Mouse (Mus musculus): Measurements from ENCODE around the gene Saa2. TPM values are rescaled to one million over a fixed set of nuclear protein-coding genes. Genes with fewer than 3 reads are reported as not detected.

Gene Saa2
- polyA plus RNA-seq, 1 experiment from 2014 or later: not detected

GRCm38 (mm10) chr7:46767371-46767770, 15.8 kb downstream of the Saa2 start:
- ATAC-seq: no peak
- Histone ChIP-seq H3K36me3 (ENCODE audit: poor library complexity, severe bottlenecking) (peaks cover 85% of the 10 kb centered on the region), H3K9ac (no peak overlapping the region), H3K27ac (no peak overlapping the region), H3K27me3 (no peaks in the 10 kb centered on the region), H3K4me3 (no peak overlapping the region), H3K4me1 (no peaks in the 10 kb centered on the region), H3K4me2 (no peak overlapping the region), H3K9me3 (replicated peaks) (no peaks in the 10 kb centered on the region)

DNA sequence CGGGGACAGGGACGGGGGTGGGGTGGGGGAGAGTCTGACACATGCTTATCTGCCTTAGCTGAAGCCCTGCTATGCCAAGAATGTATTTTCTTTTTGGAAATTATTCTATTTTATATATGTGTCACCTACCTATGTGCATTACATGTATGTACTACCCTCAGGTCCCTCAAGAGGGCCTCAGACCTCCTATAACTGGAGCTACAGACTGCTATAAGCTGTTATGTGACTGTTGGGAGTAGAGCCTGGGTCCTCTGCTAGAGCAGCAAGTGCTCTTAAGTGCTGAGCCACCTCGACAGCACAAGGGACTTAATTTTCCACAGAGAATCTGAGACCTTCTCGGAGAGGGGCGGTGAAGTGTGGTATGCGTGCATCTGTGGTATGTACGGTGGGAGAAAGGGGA, 16.9 kb downstream of the Saa2 start:
- Histone ChIP-seq H3K36me3 (ENCODE audit: poor library complexity, severe bottlenecking) (peaks cover 84% of the 10 kb centered on the region), H3K4me3 (no peak overlapping the region), H3K27ac (no peak overlapping the region), H3K4me1 (no peaks in the 10 kb centered on the region), H3K27me3 (no peaks in the 10 kb centered on the region), H3K9ac (no peak overlapping the region), H3K9me3 (replicated peaks) (no peaks in the 10 kb centered on the region), H3K4me2 (no peak overlapping the region)
- ATAC-seq: no peak
- 96% methylated on average over 7 of the region's 7 CpGs for WGBS

DNA sequence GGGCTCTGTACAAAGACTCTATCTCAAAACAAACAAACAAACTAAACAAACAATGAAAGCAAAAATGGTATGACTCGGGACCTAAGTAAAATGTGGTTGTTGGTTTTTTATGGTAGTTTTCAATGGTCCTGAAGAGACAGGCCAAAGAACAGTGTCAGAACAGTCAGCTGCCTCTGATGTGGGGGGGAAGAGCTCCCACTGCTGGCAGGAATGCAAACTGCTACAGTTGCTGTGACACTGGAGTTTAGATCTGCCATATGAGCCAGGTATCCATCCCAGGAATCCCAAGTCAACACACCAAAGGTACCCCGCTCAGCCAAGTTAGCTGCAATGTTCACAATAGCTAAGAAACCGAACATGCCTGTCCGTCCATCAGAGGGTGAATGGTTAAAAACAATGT, 19.1 kb downstream of the Saa2 start:
- WGBS: 66% methylated on average over 4 of the region's 4 CpGs
- H3K27me3 ChIP-seq: no peaks in the 10 kb centered on the region
- no peak overlapping the region for H3K27ac ChIP-seq
- H3K4me2 ChIP-seq: no peak overlapping the region
- H3K9me3 ChIP-seq (replicated peaks): no peaks in the 10 kb centered on the region
- H3K4me3 ChIP-seq: no peak overlapping the region
- H3K9ac ChIP-seq: no peak overlapping the region
- no peak for ATAC-seq
- H3K4me1 ChIP-seq: no peaks in the 10 kb centered on the region
- H3K36me3 ChIP-seq (ENCODE audit: poor library complexity, severe bottlenecking): peaks cover 86% of the 10 kb centered on the region

DNA sequence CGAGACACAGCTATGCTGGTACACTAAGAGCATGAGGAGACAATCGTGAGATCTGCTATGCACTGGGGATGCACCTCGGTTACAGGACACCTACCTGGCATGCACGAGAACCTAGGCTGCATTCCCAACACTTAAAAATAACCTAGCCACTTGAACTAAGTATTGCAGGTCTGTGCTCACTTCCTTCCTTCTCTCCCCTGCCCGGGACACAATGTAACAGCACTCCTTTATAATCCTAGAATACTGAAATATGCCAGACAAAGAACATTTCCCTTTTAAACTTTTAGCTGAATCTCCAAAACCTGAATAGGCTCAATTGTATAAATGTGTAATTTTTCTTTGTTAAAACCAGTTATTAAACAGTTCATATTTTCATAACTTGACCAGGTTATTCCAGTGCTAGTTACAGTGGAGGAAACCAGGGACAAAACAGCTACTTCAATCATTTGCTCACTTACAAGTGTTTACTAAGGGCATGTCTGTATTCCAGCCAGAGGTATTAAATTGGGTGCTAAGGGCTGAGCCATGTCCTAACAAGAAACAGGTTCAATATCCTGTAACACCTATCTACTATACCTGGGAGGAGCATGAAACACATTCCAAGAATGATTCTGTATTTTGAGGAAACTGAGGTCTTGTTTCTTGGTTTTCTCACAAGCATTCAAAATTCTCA, 37.7 kb downstream of the Saa2 start:
- Histone ChIP-seq H3K4me3 (no peak overlapping the region), H3K27me3 (no peaks in the 10 kb centered on the region), H3K9ac (no peak overlapping the region), H3K27ac (no peak overlapping the region), H3K36me3 (ENCODE audit: poor library complexity, severe bottlenecking) (peaks cover 52% of the 10 kb centered on the region), H3K4me1 (peaks cover 6% of the 10 kb centered on the region), H3K4me2 (no peak overlapping the region), H3K9me3 (replicated peaks) (no peaks in the 10 kb centered on the region)
- no peak for ATAC-seq
- WGBS: 90% methylated on average over 5 of the region's 5 CpGs

- no peak for ATAC-seq
- Histone ChIP-seq H3K9me3 (replicated peaks) (no peaks in the 10 kb centered on the region), H3K27ac (no peak overlapping the region), H3K36me3 (ENCODE audit: poor library complexity, severe bottlenecking) (peaks cover 15% of the 10 kb centered on the region), H3K4me3 (no peak overlapping the region), H3K27me3 (no peaks in the 10 kb centered on the region), H3K4me1 (peaks cover 28% of the 10 kb centered on the region), H3K4me2 (no peak overlapping the region), H3K9ac (no peak overlapping the region)
- WGBS: 84% methylated on average over 4 of the region's 4 CpGs
These were observed 42.3 kb downstream of the Saa2 start for GRCm38 (mm10) chr7:46793871-46794270.

DNA sequence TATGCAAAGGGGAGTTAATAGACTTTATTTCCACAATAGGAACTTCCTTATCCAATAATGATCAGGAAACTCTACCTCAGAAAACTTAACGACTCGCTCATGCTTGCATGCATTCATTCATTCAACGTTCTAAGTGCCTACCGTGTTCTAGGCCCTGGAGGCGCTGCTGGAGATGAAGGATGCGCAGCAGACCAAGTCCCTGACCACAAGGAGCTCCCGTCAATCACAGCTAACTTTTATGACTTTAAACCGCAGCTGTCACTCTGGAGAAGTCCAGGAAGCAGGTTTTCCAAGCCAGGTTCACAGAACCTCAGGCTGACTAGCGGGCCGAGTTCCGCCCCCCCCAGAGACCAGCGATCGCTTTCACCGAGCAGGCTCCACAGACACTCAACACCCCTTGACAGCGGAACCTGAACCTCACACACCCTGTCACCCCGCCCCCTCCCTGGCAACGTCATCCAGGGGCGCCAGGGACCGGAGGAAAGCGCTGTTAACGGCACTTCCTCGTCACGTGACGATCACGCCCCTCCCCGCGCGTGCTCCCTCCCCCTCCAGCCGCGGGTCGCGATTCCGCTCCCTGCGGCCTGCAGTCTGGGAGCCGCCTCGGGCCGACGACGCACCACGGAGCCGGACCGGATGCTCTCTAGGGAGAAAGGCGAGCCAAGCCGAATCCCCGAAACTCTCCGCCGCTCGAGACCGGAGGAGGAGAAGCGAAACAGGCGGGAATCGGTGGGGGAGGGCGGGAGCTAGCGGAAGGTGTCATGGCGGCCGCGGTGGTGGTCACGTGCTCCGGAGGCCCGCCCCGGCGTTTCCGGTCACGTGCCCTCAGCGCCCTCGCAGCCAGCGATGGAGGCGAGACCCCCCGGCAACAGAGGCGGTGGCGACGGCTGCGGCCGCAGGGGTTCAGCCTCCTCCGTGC, 44.0 kb downstream of the Saa2 start, which contains the start of the genes Hps5 and Gtf2h1:
TSS of gene Hps5 (minus strand) at position 778 of the 919 bp plus-strand sequence.
TSS of gene Gtf2h1 (plus strand) at position 817 of the 919 bp plus-strand sequence.
- H3K9ac ChIP-seq: peak within 1 kb of the TSS; percentile 92
- H3K27ac ChIP-seq: peak within 1 kb of the TSS; percentile 82
- peaks cover 28% of the 10 kb centered on the region for H3K4me1 ChIP-seq
- under 1% methylated on average over 57 of the region's 75 CpGs for WGBS
- peak within 1 kb of the TSS; percentile 87 for H3K4me2 ChIP-seq
- peak within 1 kb of the TSS; percentile 90 for H3K4me3 ChIP-seq
- H3K27me3 ChIP-seq: no peaks in the 10 kb centered on the region
- peak; percentile 99 for ATAC-seq
- H3K36me3 ChIP-seq (ENCODE audit: poor library complexity, severe bottlenecking): peaks cover 14% of the 10 kb centered on the region
- H3K9me3 ChIP-seq (replicated peaks): no peaks in the 10 kb centered on the region

GRCm38 (mm10) chr7:46796206-46796679, 44.7 kb downstream of the Saa2 start:
- Histone ChIP-seq H3K36me3 (ENCODE audit: poor library complexity, severe bottlenecking) (peaks cover 15% of the 10 kb centered on the region), H3K4me3 (peak overlapping the region; percentile 90), H3K27ac (0 out of 2 replicates have a peak overlapping the region, but pooled peaks have one; percentile 31), H3K4me1 (peaks cover 28% of the 10 kb centered on the region), H3K27me3 (no peaks in the 10 kb centered on the region), H3K9me3 (replicated peaks) (no peaks in the 10 kb centered on the region), H3K9ac (peak overlapping the region; percentile 92), H3K4me2 (peak overlapping the region; percentile 87)
- no peak; the same call in 1 of the 2 replicates for ATAC-seq
- under 1% methylated on average over 30 of the region's 31 CpGs for WGBS

DNA sequence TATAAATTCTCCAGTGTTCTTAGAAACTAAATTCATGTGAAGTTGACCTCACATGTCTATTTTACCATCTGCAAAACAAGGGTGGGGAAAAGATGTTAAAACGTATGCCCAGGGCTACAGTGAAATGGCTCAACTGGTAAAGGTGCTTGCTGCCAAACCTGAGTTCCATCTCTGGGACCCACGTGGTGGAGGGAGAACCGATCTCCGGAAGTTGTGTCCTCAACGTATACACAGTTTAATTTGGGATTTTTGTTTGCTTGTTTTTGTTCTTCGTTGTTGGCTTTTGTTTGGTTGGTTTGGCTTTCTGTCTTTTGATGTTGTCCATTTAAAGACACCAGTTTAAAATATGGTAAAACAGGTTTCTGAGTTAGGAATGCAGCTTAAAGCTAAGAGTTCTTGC, 45.2 kb downstream of the Saa2 start:
- peak overlapping the region; percentile 90 for H3K4me3 ChIP-seq
- peak overlapping the region; percentile 87 for H3K4me2 ChIP-seq
- H3K27me3 ChIP-seq: no peaks in the 10 kb centered on the region
- ATAC-seq: no peak
- peak overlapping the region; percentile 92 for H3K9ac ChIP-seq
- H3K36me3 ChIP-seq (ENCODE audit: poor library complexity, severe bottlenecking): peaks cover 19% of the 10 kb centered on the region
- no peak overlapping the region for H3K27ac ChIP-seq
- no peaks in the 10 kb centered on the region for H3K9me3 ChIP-seq (replicated peaks)
- WGBS: 62% methylated on average over 6 of the region's 6 CpGs
- H3K4me1 ChIP-seq: peaks cover 28% of the 10 kb centered on the region

Other genes starting within 250 kb of the Saa2 start
- 25.0 and 26.6 TPM in 2 replicates for gene Sergef, start 112.0 kb upstream of the Saa2 start, polyA plus RNA-seq (2015; fragmentation: Nextera tagmentation; extraction: Ambion mirVana)
- gene Tph1, start 79.3 kb upstream of the Saa2 start, polyA plus RNA-seq (2015; fragmentation: Nextera tagmentation; extraction: Ambion mirVana): 0.21 and 0.28 TPM in 2 replicates
- gene Saal1, start 41.1 kb upstream of the Saa2 start, polyA plus RNA-seq (2015; fragmentation: Nextera tagmentation; extraction: Ambion mirVana): 28.1 and 29.2 TPM in 2 replicates
- gene Saa3, start 36.1 kb upstream of the Saa2 start, polyA plus RNA-seq (2015; fragmentation: Nextera tagmentation; extraction: Ambion mirVana): 0.28 TPM in 1 of 2 replicates, not detected in the other
- 0.08 TPM in 1 of 2 replicates, not detected in the other for gene Saa4, start 19.2 kb upstream of the Saa2 start, polyA plus RNA-seq (2015; fragmentation: Nextera tagmentation; extraction: Ambion mirVana)
- gene Saa1, start 8.8 kb upstream of the Saa2 start, polyA plus RNA-seq (2015; fragmentation: Nextera tagmentation; extraction: Ambion mirVana): not detected in 2 replicates
- 15.0 and 16.1 TPM in 2 replicates for gene Hps5, start 44.3 kb downstream of the Saa2 start, polyA plus RNA-seq (2015; fragmentation: Nextera tagmentation; extraction: Ambion mirVana)
- 48.2 and 48.7 TPM in 2 replicates for gene Gtf2h1, start 44.3 kb downstream of the Saa2 start, polyA plus RNA-seq (2015; fragmentation: Nextera tagmentation; extraction: Ambion mirVana)
- 905 and 993 TPM in 2 replicates for gene Ldha, start 89.7 kb downstream of the Saa2 start, polyA plus RNA-seq (2015; fragmentation: Nextera tagmentation; extraction: Ambion mirVana)
- gene Ldhc, start 109.4 kb downstream of the Saa2 start, polyA plus RNA-seq (2015; fragmentation: Nextera tagmentation; extraction: Ambion mirVana): 0.13 TPM in 1 of 2 replicates, not detected in the other
- 408 and 422 TPM in 2 replicates for gene Tsg101, start 168.2 kb downstream of the Saa2 start, polyA plus RNA-seq (2015; fragmentation: Nextera tagmentation; extraction: Ambion mirVana)
- 9.4 and 10.4 TPM in 2 replicates for gene Uevld, start 206.7 kb downstream of the Saa2 start, polyA plus RNA-seq (2015; fragmentation: Nextera tagmentation; extraction: Ambion mirVana)
- gene Gm9999, start 231.8 kb downstream of the Saa2 start, polyA plus RNA-seq (2015; fragmentation: Nextera tagmentation; extraction: Ambion mirVana): not detected in 2 replicates

Data from forebrain, embryonic 13.5 days (tissue).